Mouse (Mus musculus) G1E (cell line): ENCODE measurements around the gene Dlk1. TPM values are rescaled to one million over a fixed set of nuclear protein-coding genes. Genes with fewer than 3 reads are reported as not detected.
"Not testable (repeated sequence)": the region's sequence is repeated elsewhere in the genome, so short reads cannot be mapped to it uniquely, and the experiment has no call there.

Source experiments
- ATAC-seq: 2 replicates; pipeline ENCODE4 v1.8.0; 2016; ENCODE audit warnings: mild to moderate bottlenecking; ENCODE audit not compliant: insufficient number of reproducible peaks, poor library complexity, low FRiP score, severe bottlenecking; ENCODE audit errors: extremely low read depth
- DNase-seq: peaks from one replicate; pipeline ENCODE4 v3.0.0; 2012; ENCODE audit warnings: low spot score
- H3K27me3 ChIP-seq: 2 replicates; pipeline ENCODE4 v1.6.1; 2012; ENCODE audit warnings: mild to moderate bottlenecking, low read length, inconsistent platforms; ENCODE audit not compliant: insufficient read depth
- H3K36me3 ChIP-seq: replicated peaks from 2 replicates; pipeline ENCODE3; 2012; ENCODE audit warnings: mild to moderate bottlenecking, inconsistent platforms
- H3K4me1 ChIP-seq: 2 replicates; pipeline ENCODE4 v1.6.1; 2012; ENCODE audit warnings: low read depth, low read length, inconsistent platforms, mixed read lengths; ENCODE audit not compliant: insufficient read depth
- H3K4me3 ChIP-seq: 2 replicates; pipeline ENCODE4 v1.5.1; 2012; ENCODE audit warnings: low read depth, mild to moderate bottlenecking, inconsistent platforms, low read length, moderate library complexity, mixed read lengths
- H3K9me3 ChIP-seq: replicated peaks from 2 replicates; pipeline ENCODE4 v1.6.1; 2012; ENCODE audit warnings: inconsistent platforms
- CTCF ChIP-seq: IDR thresholded peaks from 2 replicates; pipeline ENCODE4 v1.5.1; 2012; ENCODE audit warnings: low read depth, low read length, inconsistent platforms, mixed read lengths
- GATA1 ChIP-seq: IDR thresholded peaks from 2 replicates; pipeline ENCODE4 v1.6.1; 2012; ENCODE audit warnings: borderline replicate concordance, low read length, inconsistent platforms, mixed read lengths
- GATA2 ChIP-seq: IDR thresholded peaks from 2 replicates; pipeline ENCODE4 v1.6.1; 2012; ENCODE audit warnings: low read depth, low read length, inconsistent platforms, borderline replicate concordance
- POLR2AphosphoS5 ChIP-seq: IDR thresholded peaks from 2 replicates; pipeline ENCODE4 v1.6.1; 2012; ENCODE audit warnings: low read depth, low read length, inconsistent platforms; ENCODE audit not compliant: insufficient replicate concordance
- TAL1 ChIP-seq: conservative IDR thresholded peaks from 2 replicates; pipeline ENCODE4 v1.6.1; 2012; ENCODE audit warnings: low read depth, low read length, inconsistent platforms, mixed read lengths
- polyA plus RNA-seq: library from polyadenylated mRNA; stranded (reverse); fragments of >175 nt; gene quantifications from 2 replicates; pipeline ENCODE4 v1.2.3, GENCODE M21; 2012
- total RNA-seq, 2 experiments: library from RNA; stranded (forward) in 1 of 2; stranded (reverse) in 1 of 2; fragments of 200-1000 nt in 1 of 2; fragments of >200 nt in 1 of 2; fragmentation: Nextera tagmentation in 1 of 2; gene quantifications; 2 replicates each; pipeline ENCODE4 v1.2.3; 2014 to 2017

Gene Dlk1
- total and polyA plus RNA-seq, 3 experiments: 0.76 TPM; not detected in 2

DNA sequence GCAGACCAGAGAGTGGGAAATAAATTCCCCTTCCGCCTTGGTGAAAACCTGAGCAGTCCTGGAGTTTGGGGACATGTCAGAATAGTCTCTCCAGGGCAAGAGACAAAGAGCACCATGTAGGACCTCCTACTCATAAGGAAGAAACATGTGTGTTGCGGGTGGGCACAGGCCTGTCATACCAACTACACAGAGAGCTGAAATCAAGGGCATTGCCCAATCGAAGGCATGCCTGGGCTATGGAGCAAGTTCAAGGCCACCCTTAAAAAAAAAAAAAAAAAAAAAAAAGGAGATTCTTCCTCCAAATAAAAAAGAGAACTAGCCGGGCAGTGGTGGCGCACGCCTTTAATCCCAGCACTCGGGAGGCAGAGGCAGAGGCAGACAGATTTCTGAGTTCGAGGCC is 17.2 kb downstream of the Dlk1 start:
- H3K4me1 ChIP-seq: no peaks in the 10 kb centered on the region
- no peaks in the 10 kb centered on the region for H3K27me3 ChIP-seq
- DNase-seq (no peak), ATAC-seq (no peak)
- H3K9me3 ChIP-seq: peaks cover 90% of the 10 kb centered on the region
- H3K36me3 ChIP-seq: no peaks in the 10 kb centered on the region
- TF ChIP-seq CTCF (no peak), POLR2AphosphoS5 (no peak), GATA2 (no peak), GATA1 (no peak), TAL1 (no peak)
- H3K4me3 ChIP-seq: no peak overlapping the region

DNA sequence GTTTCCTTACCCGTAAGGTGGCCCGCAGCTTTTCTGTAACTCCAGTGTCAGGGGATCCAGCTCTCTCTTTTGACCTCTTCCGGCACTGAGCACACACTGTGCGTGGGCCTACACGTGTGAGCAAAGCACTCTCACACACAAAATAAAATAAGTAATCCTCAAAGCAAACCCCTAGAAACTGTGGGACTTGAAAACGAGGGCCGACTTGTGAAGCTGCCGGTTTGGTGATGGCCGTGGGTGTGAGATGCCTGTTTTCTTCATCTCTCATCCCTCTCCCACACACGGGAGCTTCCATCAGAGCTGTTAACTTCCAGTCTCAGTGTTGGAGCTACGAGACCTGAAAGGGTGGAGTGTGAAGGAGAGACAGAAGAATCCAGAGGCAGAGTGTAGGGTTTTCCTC is 20.0 kb downstream of the Dlk1 start:
- Histone ChIP-seq H3K36me3 (no peaks in the 10 kb centered on the region), H3K9me3 (peaks cover 82% of the 10 kb centered on the region), H3K4me3 (no peak overlapping the region), H3K4me1 (no peaks in the 10 kb centered on the region), H3K27me3 (no peaks in the 10 kb centered on the region)
- TF ChIP-seq GATA1 (no peak), POLR2AphosphoS5 (no peak), CTCF (no peak), TAL1 (no peak), GATA2 (no peak)
- DNase-seq (no peak), ATAC-seq (no peak)

DNA sequence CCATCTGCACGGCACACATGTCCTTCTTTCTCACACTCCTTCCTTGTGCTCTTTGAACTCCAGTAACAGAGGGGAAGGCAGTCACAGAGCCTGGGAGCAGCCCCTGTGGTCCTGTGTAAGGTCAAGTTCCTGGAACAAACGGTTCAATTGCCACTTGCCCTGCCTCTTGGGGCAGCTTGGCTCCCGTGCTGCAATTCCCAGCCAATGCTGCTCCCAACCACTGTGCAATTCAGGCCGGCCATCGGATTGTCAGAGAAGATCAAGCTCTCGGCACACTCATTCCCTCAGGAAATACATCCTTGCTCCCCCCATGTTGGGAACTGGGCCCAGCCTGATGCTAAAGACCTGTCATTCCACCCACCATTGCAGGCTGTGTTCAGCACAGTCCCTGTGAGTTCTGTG is 21.0 kb downstream of the Dlk1 start:
- Histone ChIP-seq H3K4me3 (no peak overlapping the region), H3K4me1 (no peaks in the 10 kb centered on the region), H3K27me3 (no peaks in the 10 kb centered on the region), H3K36me3 (no peaks in the 10 kb centered on the region), H3K9me3 (peaks cover 78% of the 10 kb centered on the region)
- ATAC-seq (no peak), DNase-seq (no peak)
- TF ChIP-seq GATA1: no peak
- TF ChIP-seq TAL1: no peak
- TF ChIP-seq POLR2AphosphoS5: no peak
- no peak for TF ChIP-seq CTCF
- no peak for TF ChIP-seq GATA2

DNA sequence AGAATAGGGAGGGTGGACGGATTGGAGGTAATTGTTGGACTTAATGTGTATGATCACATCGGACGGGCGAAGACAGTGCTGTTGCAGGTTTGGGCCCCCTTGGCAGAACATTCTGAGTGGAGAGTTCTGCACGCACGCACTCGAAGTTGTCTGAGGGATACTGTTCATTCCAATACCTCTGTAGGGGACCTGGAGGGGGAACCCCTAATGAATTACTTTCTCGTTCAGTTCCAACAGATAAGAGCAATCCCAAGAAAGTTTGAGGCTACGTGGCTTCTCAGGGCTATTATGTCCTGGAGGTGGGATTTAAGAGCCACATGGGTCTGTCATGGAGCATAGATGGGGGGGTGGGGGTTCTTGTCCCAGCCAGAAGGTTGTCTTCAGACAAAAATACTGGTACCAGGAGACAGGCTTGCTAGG is 21.6 kb downstream of the Dlk1 start:
- Histone ChIP-seq H3K27me3 (no peaks in the 10 kb centered on the region), H3K36me3 (no peaks in the 10 kb centered on the region), H3K9me3 (peaks cover 76% of the 10 kb centered on the region), H3K4me3 (no peak overlapping the region), H3K4me1 (no peaks in the 10 kb centered on the region)
- no peak for ATAC-seq
- TF ChIP-seq TAL1 (no peak), POLR2AphosphoS5 (no peak), GATA1 (no peak), GATA2 (no peak), CTCF (no peak)
- no peak for DNase-seq

DNA sequence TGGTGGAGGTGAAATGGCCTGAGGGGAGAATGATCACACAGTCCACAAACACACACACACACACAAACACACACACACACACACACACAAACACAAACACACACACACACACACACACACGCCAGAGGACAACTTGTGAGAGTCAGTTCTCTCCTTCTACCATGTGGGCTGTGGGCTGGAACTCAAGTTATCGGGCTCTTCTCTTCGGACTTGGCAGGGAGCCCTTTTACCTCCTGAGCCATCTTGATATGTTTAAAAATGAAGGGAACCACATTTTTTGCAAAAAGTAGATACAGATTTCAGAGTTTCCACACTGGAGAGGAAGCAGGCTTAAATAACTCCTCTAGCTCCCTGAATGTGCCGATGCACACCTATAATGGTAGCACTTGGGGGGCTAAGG is 22.9 kb downstream of the Dlk1 start:
- H3K36me3 ChIP-seq: no peaks in the 10 kb centered on the region
- ATAC-seq: no peak

DNA sequence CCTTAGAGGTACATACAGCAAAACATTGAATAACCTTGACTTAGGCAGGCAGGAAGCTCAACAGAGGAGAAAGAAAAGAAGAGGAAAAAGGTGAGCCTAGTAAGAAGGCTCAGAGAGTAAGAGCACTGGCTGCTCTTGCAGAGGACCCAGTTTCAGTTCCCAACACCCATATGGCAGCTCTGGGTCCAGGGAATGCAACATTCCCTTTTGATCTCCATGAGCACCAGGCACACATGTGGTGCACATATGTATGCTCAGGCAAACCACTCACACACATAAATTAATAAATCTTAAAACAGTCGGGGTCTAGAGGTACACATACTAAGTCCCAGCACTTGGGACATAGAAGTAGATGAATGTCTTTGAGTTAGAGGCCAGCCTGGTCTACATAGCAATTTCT is 33.9 kb downstream of the Dlk1 start:
- H3K9me3 ChIP-seq: peaks cover 74% of the 10 kb centered on the region
- not testable (repeated sequence) for H3K27me3 ChIP-seq, ATAC-seq, H3K4me1 ChIP-seq, H3K36me3 ChIP-seq, H3K4me3 ChIP-seq, DNase-seq

More for the DNA sequence above, 22.9 kb downstream of the Dlk1 start:
- Histone ChIP-seq H3K9me3 (peaks cover 74% of the 10 kb centered on the region), H3K4me1 (no peaks in the 10 kb centered on the region), H3K27me3 (no peaks in the 10 kb centered on the region), H3K4me3 (no peak overlapping the region)
- no peak for TF ChIP-seq GATA1
- TF ChIP-seq TAL1: no peak
- no peak for TF ChIP-seq GATA2
- no peak for TF ChIP-seq POLR2AphosphoS5
- TF ChIP-seq CTCF: no peak
- no peak for DNase-seq

DNA sequence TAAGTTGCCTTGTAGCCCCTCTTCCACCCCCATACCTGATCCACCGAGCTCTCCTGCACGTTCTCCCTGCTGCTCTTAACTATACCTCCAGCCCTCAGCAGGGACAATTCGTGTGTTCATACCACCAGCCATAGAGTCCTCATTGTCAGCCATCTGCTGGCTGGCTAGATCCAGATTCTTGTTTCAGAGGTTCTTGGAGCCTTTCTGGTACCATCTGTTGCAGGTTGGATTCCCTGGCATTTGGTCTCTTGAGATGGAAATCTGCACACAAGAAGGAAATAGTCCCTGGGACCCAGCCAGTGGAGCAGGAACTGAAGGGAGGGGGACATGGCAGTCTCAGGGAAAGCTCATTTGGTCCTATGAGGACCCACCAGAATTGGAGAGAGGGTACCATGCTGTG is 39.1 kb downstream of the Dlk1 start:
- H3K9me3 ChIP-seq: peaks cover 83% of the 10 kb centered on the region
- ATAC-seq (no peak), DNase-seq (no peak)
- no peaks in the 10 kb centered on the region for H3K27me3 ChIP-seq
- H3K4me3 ChIP-seq: no peak overlapping the region
- TF ChIP-seq CTCF (no peak), POLR2AphosphoS5 (no peak), TAL1 (no peak), GATA1 (no peak)
- H3K36me3 ChIP-seq: no peaks in the 10 kb centered on the region
- H3K4me1 ChIP-seq: no peaks in the 10 kb centered on the region
